Mouse (Mus musculus): ENCODE data around the gene Sema4a.
A peak's percentile ranks its signal among the peaks of the same experiment; 100 is the strongest.
"Not testable (repeated sequence)": the region's sequence is repeated elsewhere in the genome, so short reads cannot be mapped to it uniquely, and the experiment has no call there.

Sema4a gene

GRCm38 (mm10) chr3:88455588-88456264 is 5.3 kb downstream of the Sema4a start:
- DNase-seq = peak; percentile 74

GRCm38 (mm10) chr3:88454762-88455587 is 6.0 kb downstream of the Sema4a start:
- no peak for DNase-seq

DNA sequence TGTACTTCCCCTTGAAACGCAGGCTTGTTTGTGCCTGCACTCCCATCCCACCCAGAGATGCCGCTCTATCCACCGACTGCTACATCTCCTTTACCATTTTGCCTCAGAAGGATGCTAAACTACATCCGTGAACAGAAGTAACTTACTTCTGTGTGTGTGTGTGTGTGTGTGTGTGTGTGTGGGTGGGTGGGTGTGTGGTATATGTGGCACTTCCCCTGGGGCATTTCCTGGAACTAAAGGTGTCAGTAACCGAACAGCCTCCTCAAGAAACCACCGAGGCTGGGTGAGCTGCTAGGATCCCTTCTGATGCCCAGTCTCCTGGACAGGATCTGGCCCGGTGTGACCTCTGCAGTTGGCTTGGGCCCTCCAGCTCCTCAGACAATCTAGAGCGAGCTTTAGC is 7.0 kb downstream of the Sema4a start:
- no peak for DNase-seq

DNA sequence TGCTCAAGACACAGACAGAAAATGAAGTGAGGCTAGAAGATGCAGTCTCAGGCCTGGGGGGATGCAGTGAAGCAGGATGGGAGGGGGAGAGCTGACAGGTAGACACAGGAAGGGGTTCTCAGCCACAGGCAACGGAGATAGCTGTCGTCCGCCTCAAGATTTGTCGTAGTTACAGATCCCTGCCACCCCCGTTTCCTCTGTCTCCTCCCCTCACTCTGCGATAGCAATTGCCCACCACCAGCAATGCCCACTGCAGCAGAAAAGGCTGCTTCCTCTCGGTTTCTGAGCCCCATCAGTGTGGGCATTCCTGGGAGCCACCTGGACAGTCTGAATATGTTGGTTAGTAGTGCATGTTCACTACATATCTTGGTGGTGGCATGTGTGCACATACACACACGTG is 7.6 kb downstream of the Sema4a start:
- no peak for DNase-seq

DNA sequence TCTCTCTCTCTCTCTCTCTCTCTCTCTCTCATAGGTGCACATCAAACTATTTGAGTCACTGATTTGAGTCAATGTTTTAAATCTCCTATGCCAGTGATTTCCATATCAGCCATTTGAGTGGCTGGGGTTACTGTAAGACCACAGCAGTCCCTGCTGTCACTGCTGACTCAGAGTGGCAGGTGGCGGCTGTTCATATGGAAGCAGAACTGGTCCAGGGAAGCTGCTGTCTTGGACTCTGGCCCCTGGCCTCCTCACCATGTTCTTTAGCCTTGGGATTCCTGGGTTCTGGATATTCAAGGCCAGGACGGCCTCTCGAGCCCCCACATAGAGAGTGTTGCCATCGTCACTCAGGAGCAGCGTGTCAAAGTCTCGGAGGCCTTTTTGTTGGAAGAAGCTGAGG is 8.3 kb downstream of the Sema4a start:
- no peak for DNase-seq

GRCm38 (mm10) chr3:88452246-88452645 is 8.7 kb downstream of the Sema4a start:
- no peak for DNase-seq

- no peak for DNase-seq
Observed at GRCm38 (mm10) chr3:88450379-88451131, 10.4 kb downstream of the Sema4a start.

- DNase-seq = peak; percentile 54
Observed at GRCm38 (mm10) chr3:88449395-88450023, 11.5 kb downstream of the Sema4a start.

- DNase-seq = no peak
Observed at GRCm38 (mm10) chr3:88448443-88448842, 12.5 kb downstream of the Sema4a start.

- DNase-seq = no peak
Observed at GRCm38 (mm10) chr3:88447676-88448183, 13.3 kb downstream of the Sema4a start.

- no peak for DNase-seq
Observed at GRCm38 (mm10) chr3:88446471-88447123, 14.4 kb downstream of the Sema4a start.

DNA sequence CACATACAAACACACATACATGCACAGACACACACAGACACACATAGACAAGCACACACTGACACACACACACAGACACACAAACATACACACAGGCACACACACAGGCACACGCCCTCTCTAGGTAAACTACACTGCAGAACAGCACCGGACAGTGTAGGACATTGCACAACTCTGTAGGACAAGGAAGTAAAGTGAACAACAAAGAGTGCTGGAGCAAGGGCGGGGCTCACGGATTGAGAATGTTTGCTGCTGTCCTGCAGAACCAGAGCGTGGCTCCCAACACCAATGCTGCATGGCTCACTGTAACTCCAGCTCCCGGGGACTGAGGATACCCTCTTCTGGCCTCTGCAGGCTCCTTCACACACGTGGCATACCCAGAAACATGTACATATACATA is 18.1 kb downstream of the Sema4a start:
- peak; percentile 44 for DNase-seq

GRCm38 (mm10) chr3:88442488-88442887 is 18.5 kb downstream of the Sema4a start:
- no peak for DNase-seq

DNA sequence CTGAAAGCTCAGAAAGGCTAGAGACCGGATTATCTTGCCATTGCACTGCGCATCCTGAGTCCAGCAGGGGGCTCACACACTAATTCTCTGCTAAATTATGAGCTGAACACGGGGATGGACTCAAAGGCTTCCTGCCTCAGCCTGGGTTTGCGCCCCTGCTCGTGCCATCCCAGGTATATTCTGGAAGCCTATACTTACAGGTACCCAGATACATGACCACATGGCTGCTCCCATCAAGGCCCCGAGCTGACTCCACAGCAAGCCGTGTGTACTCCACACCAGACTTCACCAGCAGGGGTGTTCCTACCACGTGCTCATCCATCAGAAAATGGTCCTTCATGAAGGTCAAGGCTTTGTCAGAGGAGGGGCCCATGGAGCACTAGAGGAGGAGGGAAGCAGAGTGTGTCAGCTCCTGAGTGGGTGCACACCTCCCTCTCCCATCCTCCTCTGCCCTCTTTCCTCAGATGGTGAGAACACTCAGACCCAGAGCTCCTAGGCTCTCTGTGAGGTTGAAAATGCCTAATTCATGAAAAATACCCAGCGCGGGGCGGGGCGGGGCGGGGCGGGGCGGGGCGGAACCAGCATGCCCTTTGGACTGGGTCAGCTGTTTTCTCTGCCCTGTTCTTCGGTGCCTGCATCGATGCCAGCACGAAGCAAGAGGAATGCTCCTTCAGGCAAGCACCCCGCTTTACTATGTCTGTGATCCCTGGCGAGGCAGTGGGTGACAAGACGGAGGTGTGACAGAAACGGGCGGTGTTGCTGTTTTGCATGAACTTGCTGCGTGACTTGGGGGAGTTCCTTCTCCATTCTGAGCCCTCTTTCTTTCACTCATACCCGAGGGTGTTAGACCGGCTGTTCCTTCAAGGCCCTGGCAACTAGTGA is 20.2 kb downstream of the Sema4a start:
- peak; percentile 72 for DNase-seq

GRCm38 (mm10) chr3:88439582-88439981 is 21.4 kb downstream of the Sema4a start:
- no peak for DNase-seq

DNA sequence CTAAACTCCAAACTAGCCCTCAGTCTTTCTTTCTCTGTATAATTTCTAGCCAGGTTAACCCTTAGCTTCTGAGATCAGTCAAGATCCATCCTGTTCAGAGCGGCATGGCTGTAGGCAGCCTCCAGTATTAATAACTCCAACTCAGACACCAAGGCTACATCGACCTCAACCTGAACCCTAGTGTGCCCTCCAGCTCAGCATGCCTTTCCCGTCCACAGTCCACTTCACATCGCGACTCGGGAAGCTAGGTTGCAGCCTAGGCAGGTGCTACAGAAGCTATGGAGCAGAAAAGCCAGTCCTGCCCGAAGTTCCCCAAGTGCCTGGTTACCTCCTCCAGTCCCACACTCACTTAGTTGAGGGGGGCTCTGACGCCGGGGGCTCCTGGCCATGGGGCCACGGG is 23.5 kb downstream of the Sema4a start:
- DNase-seq = no peak

- DNase-seq = peak; percentile 82
Observed at GRCm38 (mm10) chr3:88436395-88437201, 24.4 kb downstream of the Sema4a start.

GRCm38 (mm10) chr3:88435515-88435914 is 25.5 kb downstream of the Sema4a start:
- no peak for DNase-seq

GRCm38 (mm10) chr3:88428639-88429038 is 32.3 kb downstream of the Sema4a start:
- not testable (repeated sequence) for DNase-seq

- DNase-seq = no peak
Observed at GRCm38 (mm10) chr3:88427342-88427905, 33.6 kb downstream of the Sema4a start.

Measured in lung, postnatal 10 days (tissue).